Mouse (Mus musculus) limb, embryonic 14.5 days (tissue): Measurements from ENCODE around the gene Slc22a12. TPM values are rescaled to one million over a fixed set of nuclear protein-coding genes. Genes with fewer than 3 reads are reported as not detected.

ENCODE experiments used
- ATAC-seq: fragments of 200-750 bp; cut with Nextera tagmentation; 2 replicates; pipeline ENCODE4 v1.8.0; 2017; ENCODE audit warnings: low read depth, moderate number of reproducible peaks, moderate TSS enrichment; ENCODE audit not compliant: low FRiP score
- DNase-seq: peaks from one replicate; pipeline ENCODE4 v3.0.0-alpha.2; 2015; ENCODE audit warnings: low spot score
- H3K27ac ChIP-seq: fragments of 300-500 bp; sonication (generic); replicated peaks from 2 replicates; pipeline ENCODE4 v1.5.1; 2014; ENCODE audit warnings: low read depth, mild to moderate bottlenecking, low read length, moderate library complexity, mixed read lengths
- H3K27me3 ChIP-seq: fragments of 300-500 bp; sonication (generic); 2 replicates; pipeline ENCODE4 v1.6.1; 2014; ENCODE audit warnings: low read length, mixed read lengths; ENCODE audit not compliant: control insufficient read depth, insufficient read depth
- H3K36me3 ChIP-seq: fragments of 300-500 bp; sonication (generic); 2 replicates; pipeline ENCODE4 v1.6.1; 2014; ENCODE audit warnings: mild to moderate bottlenecking, low read length, moderate library complexity, mixed read lengths; ENCODE audit not compliant: control insufficient read depth, insufficient read depth
- H3K4me1 ChIP-seq: fragments of 300-500 bp; sonication (generic); 2 replicates; pipeline ENCODE4 v1.6.1; 2014; ENCODE audit warnings: antibody characterized with exemption, low read length, mixed read lengths; ENCODE audit not compliant: control insufficient read depth, insufficient read depth
- H3K4me2 ChIP-seq: fragments of 300-500 bp; sonication (generic); replicated peaks from 2 replicates; pipeline ENCODE4 v1.6.1; 2014; ENCODE audit warnings: low read depth, mild to moderate bottlenecking, low read length, moderate library complexity; ENCODE audit not compliant: severe bottlenecking
- H3K4me3 ChIP-seq: fragments of 300-500 bp; sonication (generic); replicated peaks from 2 replicates; pipeline ENCODE4 v1.5.1; 2014; ENCODE audit warnings: low read length
- H3K9ac ChIP-seq: fragments of 300-500 bp; sonication (generic); 2 replicates; pipeline ENCODE4 v1.6.1; 2014; ENCODE audit warnings: mild to moderate bottlenecking, low read depth, low read length, moderate library complexity; ENCODE audit not compliant: severe bottlenecking
- H3K9me3 ChIP-seq: fragments of 300-500 bp; sonication (generic); 2 replicates; pipeline ENCODE4 v1.6.1; 2016; ENCODE audit warnings: low read length; ENCODE audit not compliant: control insufficient read depth
- POLR2A ChIP-seq: fragments of 200-500 bp; IDR thresholded peaks from 2 replicates; pipeline ENCODE4 v1.8.0; 2012; ENCODE audit warnings: inconsistent platforms, mild to moderate bottlenecking, moderate library complexity, borderline replicate concordance; ENCODE audit not compliant: insufficient read depth, insufficient read length; ENCODE audit errors: extremely low read depth
- WGBS: fragments of 180-500 bp; shearing (Covaris S2); extraction: QIAGEN DNeasy Blood & Tissue Kit; methylation state at CpG from one replicate; pipeline ENCODE4 v1.1.7; 2014; 5-methylcytosine and 5-hydroxymethylcytosine counted together
- polyA plus RNA-seq, 2 experiments: library from polyadenylated mRNA; depleted of rRNA in 1 of 2; stranded (reverse) in 1 of 2; unstranded in 1 of 2; fragments of >200 nt; fragmentation: Nextera tagmentation in 1 of 2; extraction: Ambion mirVana in 1 of 2; gene quantifications; 2 replicates each; pipeline versions ENCODE4 v1.2.1 to v1.2.3; 2012 to 2014

The Slc22a12 gene
- polyA plus RNA-seq, 2 experiments = not detected

DNA sequence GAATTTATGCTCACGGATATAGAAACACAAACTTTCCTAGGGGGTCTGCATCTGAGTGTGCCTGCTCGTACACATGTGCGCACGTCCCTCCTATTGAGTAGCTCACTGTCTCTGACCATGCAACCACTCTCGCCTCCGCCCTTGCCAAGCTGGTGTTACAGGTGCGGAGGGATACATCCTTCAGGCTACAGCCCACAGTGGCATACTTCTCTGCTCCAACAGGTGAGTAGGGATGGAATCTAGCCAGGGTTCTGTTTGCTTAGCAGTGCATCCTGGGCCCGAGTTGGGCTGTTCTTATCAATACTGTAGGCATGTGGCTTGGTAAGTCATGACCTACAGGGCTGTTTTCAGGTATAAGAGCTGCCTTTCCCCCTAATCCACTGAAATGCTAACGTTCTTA, 16.8 kb downstream of the Slc22a12 start:
- no peaks in the 10 kb centered on the region for H3K9me3 ChIP-seq
- ATAC-seq (no peak), DNase-seq (no peak)
- no peak overlapping the region for H3K27ac ChIP-seq
- 94% methylated on average over 9 of the region's 9 CpGs for WGBS
- peaks cover 20% of the 10 kb centered on the region for H3K27me3 ChIP-seq
- no peak overlapping the region for H3K4me2 ChIP-seq
- H3K4me1 ChIP-seq = peaks cover under 1% of the 10 kb centered on the region; the same call in 1 of the 2 replicates
- TF ChIP-seq POLR2A = no peak
- no peak overlapping the region for H3K4me3 ChIP-seq
- no peak overlapping the region for H3K9ac ChIP-seq
- no peaks in the 10 kb centered on the region for H3K36me3 ChIP-seq

DNA sequence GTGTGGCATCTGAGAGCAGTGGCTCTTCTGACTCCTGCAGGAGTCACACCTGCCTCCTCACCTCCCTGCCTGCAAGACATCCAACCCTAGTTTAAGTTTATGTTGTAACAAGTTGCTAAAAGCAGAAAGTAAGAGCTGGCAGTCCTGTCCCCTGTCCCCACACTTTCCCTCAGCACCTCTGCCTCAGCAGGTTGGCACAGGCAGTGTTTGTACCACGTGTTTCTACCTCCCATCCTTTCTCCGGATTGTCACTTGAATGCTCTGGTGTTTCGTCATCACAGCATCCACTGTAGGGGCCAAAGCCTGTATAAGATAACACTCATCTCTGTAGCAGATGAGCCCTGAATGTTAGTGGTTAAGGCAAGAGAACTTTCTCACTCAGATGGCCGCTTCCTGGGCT, 17.8 kb downstream of the Slc22a12 start:
- WGBS = 75% methylated on average over 4 of the region's 4 CpGs

DNA sequence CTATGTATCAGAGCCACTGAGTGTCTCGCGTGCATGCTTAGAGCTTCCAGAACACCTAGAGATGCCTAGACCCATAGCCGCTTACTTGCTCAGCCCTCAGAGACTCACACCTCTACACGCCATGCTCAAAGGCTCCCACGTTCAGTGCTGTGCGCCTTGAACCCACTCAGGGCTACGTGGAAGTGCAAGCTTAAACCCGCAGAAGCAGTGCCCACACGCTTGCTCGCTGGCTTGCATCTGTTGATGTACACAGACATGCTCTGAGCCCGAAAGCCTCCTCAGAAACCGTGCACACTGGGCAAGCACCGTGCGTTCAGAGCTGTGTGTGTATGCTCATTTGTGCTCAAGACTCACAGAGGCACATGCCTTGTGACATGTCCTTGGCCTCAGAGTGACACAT, 20.5 kb downstream of the Slc22a12 start:
- DNase-seq = no peak
- 87% methylated on average over 14 of the region's 14 CpGs for WGBS

More for the DNA sequence above, 17.8 kb downstream of the Slc22a12 start:
- Histone ChIP-seq H3K4me3 (no peak overlapping the region), H3K9me3 (no peaks in the 10 kb centered on the region), H3K4me1 (no peaks in the 10 kb centered on the region), H3K4me2 (no peak overlapping the region), H3K36me3 (no peaks in the 10 kb centered on the region), H3K9ac (no peak overlapping the region), H3K27me3 (peaks cover 12% of the 10 kb centered on the region), H3K27ac (no peak overlapping the region)
- no peak for DNase-seq
- no peak for TF ChIP-seq POLR2A
- ATAC-seq = no peak

DNA sequence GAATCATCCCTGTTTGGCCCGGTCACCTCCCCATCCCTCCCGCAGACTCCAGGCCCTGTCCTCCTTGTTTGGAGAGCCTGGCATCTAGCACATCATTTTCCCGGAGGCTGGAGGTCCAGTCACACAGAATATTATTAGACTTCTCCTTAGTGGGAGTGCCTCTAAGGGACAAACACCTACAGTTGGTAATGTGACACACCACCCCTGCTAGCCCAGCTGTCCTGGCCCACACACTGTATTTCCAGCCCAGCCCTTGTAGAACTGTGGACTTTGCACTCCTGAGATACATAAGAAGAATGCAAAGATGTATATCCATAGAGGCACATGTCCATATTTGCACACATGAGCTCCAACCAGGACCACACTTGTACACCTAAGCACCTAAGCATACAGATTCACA, 21.2 kb downstream of the Slc22a12 start:
- H3K4me1 ChIP-seq = no peaks in the 10 kb centered on the region
- H3K9me3 ChIP-seq = no peaks in the 10 kb centered on the region
- no peaks in the 10 kb centered on the region for H3K27me3 ChIP-seq
- no peaks in the 10 kb centered on the region for H3K36me3 ChIP-seq
- H3K9ac ChIP-seq = no peak overlapping the region
- DNase-seq = no peak
- H3K4me2 ChIP-seq = no peak overlapping the region
- TF ChIP-seq POLR2A = no peak
- no peak overlapping the region for H3K27ac ChIP-seq
- no peak for ATAC-seq
- no peak overlapping the region for H3K4me3 ChIP-seq
- 87% methylated on average over 3 of the region's 3 CpGs for WGBS

More for the DNA sequence above, 20.5 kb downstream of the Slc22a12 start:
- Histone ChIP-seq H3K27me3 (no peaks in the 10 kb centered on the region), H3K9ac (no peak overlapping the region), H3K27ac (no peak overlapping the region), H3K4me1 (no peaks in the 10 kb centered on the region), H3K36me3 (no peaks in the 10 kb centered on the region), H3K4me3 (no peak overlapping the region), H3K9me3 (no peaks in the 10 kb centered on the region), H3K4me2 (no peak overlapping the region)
- ATAC-seq = no peak
- TF ChIP-seq POLR2A = no peak

DNA sequence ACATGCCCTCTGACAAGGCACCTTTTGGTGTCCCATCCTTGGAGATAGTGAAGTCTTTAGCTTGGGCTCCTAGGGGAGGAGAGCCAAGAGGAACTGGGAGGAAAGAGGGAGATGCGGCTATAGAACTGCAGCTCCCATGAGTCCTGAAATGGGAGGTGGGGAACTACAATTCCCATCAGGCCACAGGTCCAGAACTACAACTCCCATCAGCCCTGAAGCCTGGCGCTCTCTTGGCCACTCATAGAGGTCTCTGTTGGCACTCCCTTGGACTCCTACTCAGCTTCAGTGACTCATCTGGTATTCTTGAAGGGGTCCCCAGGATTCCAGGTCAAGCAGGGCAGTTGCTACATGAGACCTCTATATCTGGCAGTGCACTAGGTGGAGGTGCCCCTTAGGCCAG, 23.3 kb downstream of the Slc22a12 start:
- H3K9me3 ChIP-seq = no peaks in the 10 kb centered on the region
- no peak for DNase-seq
- no peak overlapping the region for H3K4me3 ChIP-seq
- WGBS = 39% methylated on average over 2 of the region's 2 CpGs
- no peaks in the 10 kb centered on the region for H3K4me1 ChIP-seq
- no peak for TF ChIP-seq POLR2A
- H3K4me2 ChIP-seq = no peak overlapping the region
- ATAC-seq = no peak
- no peak overlapping the region for H3K9ac ChIP-seq
- H3K27ac ChIP-seq = no peak overlapping the region
- no peaks in the 10 kb centered on the region for H3K36me3 ChIP-seq
- no peaks in the 10 kb centered on the region for H3K27me3 ChIP-seq

DNA sequence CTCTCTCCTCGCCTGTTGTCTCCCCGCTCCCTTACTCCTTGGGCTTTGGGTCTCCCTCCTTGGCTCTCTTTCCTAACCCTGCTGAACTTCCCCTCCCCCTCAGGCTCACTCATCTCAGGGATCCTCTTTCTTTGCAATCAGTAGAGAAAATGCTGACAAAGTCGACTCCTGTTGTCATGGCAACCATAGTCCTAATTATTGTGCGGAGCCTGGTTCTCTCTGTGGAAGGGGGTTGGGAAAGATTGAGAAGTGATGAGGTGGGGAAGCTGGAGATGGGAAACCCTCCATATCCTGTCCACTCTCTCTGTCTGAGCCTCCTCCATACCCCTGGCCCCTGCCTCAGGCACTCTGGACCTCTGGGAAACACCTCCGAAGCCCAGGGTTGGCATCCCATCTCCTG, 24.2 kb downstream of the Slc22a12 start:
- Histone ChIP-seq H3K4me3 (no peak overlapping the region), H3K36me3 (no peaks in the 10 kb centered on the region), H3K9ac (no peak overlapping the region), H3K9me3 (no peaks in the 10 kb centered on the region), H3K4me1 (no peaks in the 10 kb centered on the region), H3K4me2 (no peak overlapping the region), H3K27me3 (0 out of 2 replicates have a peak, but pooled peaks cover 4% of the 10 kb centered on the region), H3K27ac (no peak overlapping the region)
- TF ChIP-seq POLR2A = no peak
- ATAC-seq = no peak
- peak; percentile 7 for DNase-seq
- WGBS = 65% methylated on average over 5 of the region's 5 CpGs
